Mouse (Mus musculus) cortical plate, adult 2 months (tissue): ENCODE data around the gene Zswim4. TPM values are rescaled to one million over a fixed set of nuclear protein-coding genes. Genes with fewer than 3 reads are reported as not detected.

Experiments
- H3K27ac ChIP-seq: fragments of 200-500 bp; 2 replicates; pipeline ENCODE4 v1.5.1; 2012; ENCODE audit warnings: low read length, control low read depth, inconsistent platforms; ENCODE audit not compliant: insufficient read depth
- H3K4me1 ChIP-seq: fragments of 200-500 bp; 2 replicates; pipeline ENCODE4 v1.6.1; 2011; ENCODE audit warnings: low read length; ENCODE audit not compliant: control insufficient read depth, insufficient read depth
- H3K4me3 ChIP-seq: fragments of 200-500 bp; 2 replicates; pipeline ENCODE4 v1.5.1; 2011; ENCODE audit warnings: mild to moderate bottlenecking, low read length, control low read depth; ENCODE audit not compliant: insufficient read depth
- CTCF ChIP-seq: fragments of 200-500 bp; IDR thresholded peaks from 2 replicates; pipeline ENCODE4 v1.5.1; 2011; ENCODE audit warnings: mild to moderate bottlenecking, control low read depth, low read length; ENCODE audit not compliant: insufficient read depth; ENCODE audit errors: extremely low read depth
- POLR2A ChIP-seq: fragments of 200-500 bp; IDR thresholded peaks from 2 replicates; pipeline ENCODE4 v1.6.1; 2011; ENCODE audit warnings: mild to moderate bottlenecking, low read length, control low read depth; ENCODE audit not compliant: insufficient read depth; ENCODE audit errors: extremely low read depth
- polyA plus RNA-seq: library from polyadenylated mRNA; depleted of rRNA; stranded (reverse); fragments of >200 nt; gene quantifications from 2 replicates; pipeline ENCODE4 v1.2.3, GENCODE M21; 2012

Zswim4 gene
- polyA plus RNA-seq, 1 experiment: 13.6 TPM

GRCm38 (mm10) chr8:84201545-84202245, 35.2 kb downstream of the Zswim4 start:
- Histone ChIP-seq H3K4me1 (peaks cover 7% of the 10 kb centered on the region), H3K4me3 (peak overlapping the region; percentile 77), H3K27ac (peak overlapping the region; percentile 99)
- TF ChIP-seq POLR2A (0 out of 2 replicates have a peak, but pooled peaks have one; percentile 22), CTCF (no peak)

GRCm38 (mm10) chr8:84200652-84201544, 36.0 kb downstream of the Zswim4 start:
- peak overlapping the region; percentile 99 for H3K27ac ChIP-seq
- peak overlapping the region; percentile 77 for H3K4me3 ChIP-seq
- peaks cover 7% of the 10 kb centered on the region for H3K4me1 ChIP-seq
- no peak for TF ChIP-seq POLR2A
- TF ChIP-seq CTCF: no peak

- Histone ChIP-seq H3K4me1 (peaks cover 7% of the 10 kb centered on the region), H3K4me3 (peak overlapping the region; percentile 77; the same call in 1 of the 2 replicates), H3K27ac (0 out of 2 replicates have a peak overlapping the region, but pooled peaks have one; percentile 71)
- TF ChIP-seq POLR2A (no peak), CTCF (no peak)
These were observed 36.7 kb downstream of the Zswim4 start for GRCm38 (mm10) chr8:84200126-84200555.

- Histone ChIP-seq H3K4me3 (no peak overlapping the region), H3K27ac (no peak overlapping the region), H3K4me1 (peaks cover 7% of the 10 kb centered on the region)
- TF ChIP-seq CTCF: no peak
- no peak for TF ChIP-seq POLR2A
These were observed 37.3 kb downstream of the Zswim4 start for GRCm38 (mm10) chr8:84199348-84200125.

- Histone ChIP-seq H3K4me1 (peaks cover 7% of the 10 kb centered on the region), H3K4me3 (no peak overlapping the region), H3K27ac (peak overlapping the region; percentile 80)
- TF ChIP-seq CTCF: no peak
- TF ChIP-seq POLR2A: no peak
These were observed 38.0 kb downstream of the Zswim4 start for GRCm38 (mm10) chr8:84198871-84199270.

- H3K27ac ChIP-seq: peak overlapping the region; percentile 80
- peak overlapping the region; percentile 27 for H3K4me3 ChIP-seq
- H3K4me1 ChIP-seq: peaks cover 7% of the 10 kb centered on the region
- 0 out of 2 replicates have a peak, but pooled peaks have one; percentile 13 for TF ChIP-seq POLR2A
- TF ChIP-seq CTCF: no peak
These were observed 38.7 kb downstream of the Zswim4 start for GRCm38 (mm10) chr8:84197922-84198774.

GRCm38 (mm10) chr8:84197141-84197921, 39.5 kb downstream of the Zswim4 start:
- Histone ChIP-seq H3K4me3 (peak overlapping the region; percentile 27), H3K27ac (peak overlapping the region; percentile 80), H3K4me1 (peaks cover 7% of the 10 kb centered on the region)
- TF ChIP-seq CTCF (no peak), POLR2A (no peak)
